ENCODE assay signal across 43 mouse cellular contexts in the genomic region with DNA sequence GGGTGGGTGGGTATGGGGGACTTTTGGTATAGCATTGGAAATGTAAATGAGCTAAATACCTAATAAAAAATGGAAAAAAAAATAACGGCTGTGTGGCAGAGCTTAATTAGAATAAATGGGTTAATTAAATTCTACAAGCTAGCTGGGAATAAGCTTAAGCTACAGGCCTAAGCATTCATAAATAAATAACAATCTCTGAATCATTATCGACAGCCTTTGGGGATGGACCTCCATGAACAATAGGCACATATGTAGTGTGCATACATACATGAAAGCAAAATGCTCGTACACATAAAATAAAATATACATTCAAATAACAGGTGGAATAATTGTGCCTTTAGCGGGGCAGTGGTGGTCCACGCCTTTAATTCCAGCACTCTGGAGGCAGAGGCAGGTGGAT. TPM values are rescaled to one million over a fixed set of nuclear protein-coding genes. Genes with fewer than 3 reads are reported as not detected.
"Had no signal": no experiment of that assay in that cellular context is flagged by ENCODE, and none has a peak within 500 bp of the region (broad histone marks: within the 10 kb centered on the region; RNA-seq: fewer than 3 reads in every experiment).

No protein-coding gene starts in this region.

- H3K9me3 ChIP-seq: heart, embryonic 10.5 days; heart, embryonic 12.5 days; heart, embryonic 13.5 days; heart, embryonic 15.5 days; hindbrain, embryonic 10.5 days; hindbrain, embryonic 12.5 days; hindbrain, embryonic 13.5 days; hindbrain, embryonic 15.5 days; intestine, embryonic 15.5 days; kidney, embryonic 15.5 days had no signal

- H3K4me2 ChIP-seq: heart, embryonic 11.5 days; heart, embryonic 12.5 days; heart, embryonic 13.5 days; heart, embryonic 15.5 days; hindbrain, embryonic 12.5 days; hindbrain, embryonic 13.5 days; hindbrain, embryonic 14.5 days; hindbrain, embryonic 15.5 days; intestine, embryonic 15.5 days; kidney, embryonic 15.5 days had no signal

- H3K9ac ChIP-seq: heart, embryonic 12.5 days; heart, embryonic 13.5 days; heart, embryonic 15.5 days; hindbrain, embryonic 12.5 days; hindbrain, embryonic 13.5 days; hindbrain, embryonic 14.5 days; hindbrain, embryonic 15.5 days; intestine, embryonic 15.5 days; kidney, embryonic 15.5 days had no signal

- H3K4me3 ChIP-seq: heart, embryonic 10.5 days; heart, embryonic 12.5 days; heart, embryonic 13.5 days; heart, embryonic 15.5 days; hindbrain, embryonic 10.5 days; hindbrain, embryonic 12.5 days; hindbrain, embryonic 13.5 days; hindbrain, embryonic 15.5 days; intestine, embryonic 15.5 days; kidney, embryonic 15.5 days; layer of hippocampus, adult 2 months had no signal

- H3K36me3 ChIP-seq: heart, embryonic 10.5 days; heart, embryonic 12.5 days; heart, embryonic 13.5 days; heart, embryonic 15.5 days; hindbrain, embryonic 10.5 days; hindbrain, embryonic 12.5 days; hindbrain, embryonic 13.5 days; hindbrain, embryonic 15.5 days; intestine, embryonic 15.5 days; kidney, embryonic 15.5 days had no signal

- H3K27ac ChIP-seq: heart, embryonic 10.5 days; heart, embryonic 13.5 days; heart, embryonic 15.5 days; hindbrain, embryonic 10.5 days; hindbrain, embryonic 12.5 days; hindbrain, embryonic 13.5 days; hindbrain, embryonic 14.5 days; hindbrain, embryonic 15.5 days; hindbrain, postnatal 0 days; intestine, embryonic 15.5 days; kidney, embryonic 15.5 days; kidney, postnatal 0 days; layer of hippocampus, adult 2 months had no signal

- ATAC-seq: hindbrain, embryonic 16.5 days; hindbrain, postnatal 0 days; inflammation-experienced regulatory T-cells, adult 6 months; intestine, embryonic 15.5 days; intestine, embryonic 16.5 days; intestine, postnatal 0 days had no signal

- DNase-seq: heart, postnatal 10 days; heart, postnatal 14 days; heart, postnatal 36 days; heart, postnatal 4 days; kidney, adult 11 months; kidney, adult 18-20 months; kidney, adult 2 months; kidney, adult 8-10 months; kidney, adult 9 months; kidney, postnatal 10 days; kidney, postnatal 14 days; kidney, postnatal 25 days; kidney, postnatal 36 days; kidney, postnatal 4 days; layer of hippocampus, adult 9-11 months; layer of hippocampus, postnatal 36 days had no signal

RNA-seq across cellular contexts. Expression of a gene that starts 4.7 kb away (rescaled TPM):
- total RNA-seq: heart, postnatal 10 days; heart, postnatal 25 days; heart, postnatal 4 days; hematopoietic stem cell, adult 5-6 weeks; layer of hippocampus, adult 18-20 months; layer of hippocampus, adult 2 months; layer of hippocampus, adult 8-10 months; layer of hippocampus, postnatal 14 days; layer of hippocampus, postnatal 25 days; layer of hippocampus, postnatal 36 days had no signal
- polyA plus RNA-seq: heart, embryonic 10.5 days; heart, embryonic 11.5 days; heart, embryonic 12.5 days; heart, embryonic 14.5 days; heart, postnatal 0 days; hindbrain, embryonic 12.5 days; hindbrain, embryonic 13.5 days; hindbrain, embryonic 14.5 days; hindbrain, postnatal 0 days; inflammation-experienced regulatory T-cells, adult 6 months had no signal
